Mouse (Mus musculus): Measurements from ENCODE around the gene Olfr504.
"Not testable (repeated sequence)": the region's sequence is repeated elsewhere in the genome, so short reads cannot be mapped to it uniquely, and the experiment has no call there.

The Olfr504 gene

DNA sequence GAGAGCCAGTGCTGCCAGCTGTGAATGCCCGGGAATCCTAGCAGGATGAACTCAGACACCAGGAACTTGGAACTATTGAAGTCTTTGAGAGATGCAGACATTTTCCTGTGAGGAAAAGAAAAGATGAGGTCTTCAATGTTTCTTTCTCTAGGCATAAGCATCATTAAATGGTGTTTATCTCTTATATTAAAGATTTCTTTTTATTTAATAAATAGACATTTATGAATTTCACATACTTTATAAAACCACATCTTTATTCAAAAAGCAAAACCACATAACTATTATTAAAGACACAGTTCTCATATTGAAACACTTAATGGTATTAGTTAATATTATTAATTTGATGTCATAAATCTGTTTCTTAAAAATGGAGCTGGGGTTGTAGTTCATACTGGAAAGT lies at the start of gene Olfr504:
Gene Olfr504 (minus strand): TSS at position 101 of the 400 bp plus-strand sequence.
- DNase-seq (ENCODE audit: low spot score in 2 of 2), result no peak

DNA sequence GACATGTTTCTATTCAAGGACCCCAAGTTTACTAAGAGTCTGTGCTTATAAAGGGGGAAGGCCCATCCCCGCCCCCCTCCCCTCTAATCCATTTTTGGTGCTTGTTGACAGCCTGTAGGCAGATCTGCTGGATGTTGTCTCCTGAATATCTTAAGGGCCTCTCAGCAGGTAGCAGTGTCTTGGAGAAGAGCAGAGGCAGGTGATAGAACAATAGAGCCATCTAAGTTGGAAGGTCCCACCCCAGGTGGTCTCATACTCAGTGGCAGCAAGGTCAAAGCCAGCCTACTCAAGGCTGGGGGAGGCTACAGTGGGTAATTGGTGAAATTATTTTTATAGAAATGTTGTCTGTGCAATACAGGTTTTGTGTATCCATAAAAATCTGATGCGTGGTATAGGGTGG lies 48.5 kb upstream of the Olfr504 start:
- DNase-seq (ENCODE audit: low spot score in 2 of 2), result no peak

DNA sequence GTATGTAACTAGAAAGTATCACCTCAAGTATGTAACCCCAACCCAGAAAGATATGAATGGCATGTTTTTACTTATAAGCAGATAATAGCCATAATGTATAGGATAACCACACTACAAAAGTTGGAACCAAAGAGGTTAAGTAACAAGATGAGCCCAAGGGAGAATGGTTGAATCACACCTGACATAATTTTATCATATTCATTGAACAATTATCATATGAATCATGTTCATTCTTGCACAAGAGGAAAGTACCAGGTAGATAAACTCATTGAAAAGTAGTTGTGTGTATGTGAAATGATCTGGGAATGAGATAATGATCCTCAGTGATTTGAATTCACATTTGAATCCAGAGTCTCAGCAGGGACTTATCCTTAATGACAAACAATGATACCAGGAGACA lies 44.9 kb upstream of the Olfr504 start, which contains the start of gene Olfr506:
Gene Olfr506 (plus strand): TSS at position 301 of the 400 bp plus-strand sequence.
- no peak for DNase-seq (ENCODE audit: low spot score in 2 of 2)

DNA sequence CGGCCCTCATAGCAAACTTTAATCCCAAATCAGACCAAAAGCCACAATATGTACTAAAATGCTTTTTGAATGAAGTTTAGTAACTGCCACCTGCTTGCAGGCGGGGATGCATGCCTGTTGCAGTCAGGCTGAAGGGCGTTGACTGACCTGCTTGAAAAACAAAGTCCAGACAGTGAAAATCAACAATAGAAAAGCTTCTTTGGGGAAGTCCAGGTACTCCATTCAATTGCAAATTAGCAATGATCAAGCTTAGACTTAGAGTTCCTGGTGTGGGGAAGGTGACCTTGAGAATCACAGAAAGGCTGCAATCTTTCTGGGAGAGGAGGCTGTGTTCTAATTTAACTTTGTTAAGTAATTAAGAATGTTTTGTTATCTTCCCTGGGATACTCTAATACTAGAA lies 36.3 kb upstream of the Olfr504 start:
- not testable (repeated sequence) for DNase-seq (ENCODE audit: low spot score in 2 of 2)

DNA sequence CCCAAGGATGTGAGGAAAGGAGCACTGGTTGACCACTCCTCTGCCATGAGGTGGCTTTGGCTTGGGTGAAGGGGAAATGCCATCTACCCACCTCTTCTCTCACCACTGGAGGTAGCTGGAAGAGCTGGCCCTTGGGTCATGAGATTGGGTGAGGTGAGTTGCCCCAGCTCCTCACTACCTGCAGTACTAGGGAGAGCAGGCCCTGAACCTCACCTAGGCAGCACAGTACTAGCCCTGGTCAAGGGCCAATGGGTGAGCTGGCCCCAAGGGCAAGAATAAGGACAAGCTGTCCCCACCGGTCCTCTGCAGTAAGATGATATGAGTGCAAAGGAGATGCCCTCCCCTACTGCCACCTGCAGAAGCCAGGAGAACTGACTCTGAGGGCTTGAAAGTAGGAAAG lies 24.2 kb upstream of the Olfr504 start:
- no peak for DNase-seq (ENCODE audit: low spot score in 2 of 2)

DNA sequence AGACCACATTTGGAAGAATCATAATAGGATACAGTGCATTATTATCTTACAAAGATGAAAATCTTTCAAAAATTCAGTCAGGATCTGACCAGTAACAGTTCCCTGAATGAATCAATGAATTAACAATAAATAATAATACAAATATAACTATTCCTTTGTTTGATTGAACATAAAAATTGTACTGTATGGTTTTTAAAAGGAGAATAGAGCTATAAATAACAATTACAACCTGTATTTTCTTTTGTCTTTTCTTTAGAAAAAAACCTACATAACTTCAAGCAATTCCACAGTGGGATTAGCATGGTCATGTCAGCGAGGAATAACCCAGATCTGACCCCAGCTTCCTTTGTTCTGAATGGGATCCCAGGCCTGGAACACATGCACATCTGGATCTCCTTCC lies 21.4 kb downstream of the Olfr504 start, which contains the start of gene Olfr503:
Gene Olfr503 (plus strand): TSS at position 301 of the 400 bp plus-strand sequence.
- not testable (repeated sequence) for DNase-seq (ENCODE audit: low spot score in 2 of 2)

DNA sequence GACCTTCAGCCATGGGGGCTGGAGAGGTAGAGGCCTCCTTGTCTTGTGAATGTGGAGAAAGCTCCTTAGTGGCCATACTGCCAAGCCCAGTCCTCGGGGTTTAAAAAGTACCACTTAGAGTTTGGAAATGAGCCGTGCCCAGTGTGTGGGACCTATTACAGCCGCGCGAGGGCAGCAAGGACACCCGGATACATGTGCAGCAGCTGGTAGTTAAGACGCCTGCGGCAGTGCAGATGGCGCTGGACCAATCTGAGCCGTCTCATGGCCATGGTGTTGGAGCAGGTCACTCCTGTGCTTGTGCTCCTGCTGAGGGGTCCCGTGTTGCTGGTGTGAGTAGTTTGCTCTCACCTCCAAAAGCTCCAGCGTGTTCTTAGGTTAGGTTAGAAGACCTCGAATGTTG lies 23.2 kb downstream of the Olfr504 start:
- no peak for DNase-seq (ENCODE audit: low spot score in 2 of 2)

DNA sequence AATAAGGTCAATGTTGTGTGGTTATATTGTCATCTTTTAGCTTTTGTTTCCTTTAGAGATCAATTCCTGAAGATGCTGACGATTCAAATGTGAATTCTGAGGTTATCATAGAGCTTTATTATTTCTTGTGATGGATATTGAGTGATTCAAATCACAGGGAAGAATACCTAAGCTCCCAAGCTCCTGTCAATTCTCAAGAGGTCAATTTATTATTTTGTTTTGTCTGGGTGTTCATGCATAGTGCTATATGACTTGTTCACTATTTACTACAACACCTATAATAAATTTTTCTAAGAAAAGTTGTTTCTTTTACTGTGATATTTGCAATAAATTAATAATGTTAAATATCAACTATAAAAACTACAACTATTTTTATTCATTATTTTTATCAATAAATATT lies 40.6 kb downstream of the Olfr504 start, which contains the start of gene Olfr502:
Gene Olfr502 (minus strand): TSS at position 101 of the 400 bp plus-strand sequence.
- no peak for DNase-seq (ENCODE audit: low spot score in 2 of 2)

Data from thymus, postnatal 10 days (tissue).